Comparison of ENCODE assay signal across 8 mouse cellular contexts in the genomic region with DNA sequence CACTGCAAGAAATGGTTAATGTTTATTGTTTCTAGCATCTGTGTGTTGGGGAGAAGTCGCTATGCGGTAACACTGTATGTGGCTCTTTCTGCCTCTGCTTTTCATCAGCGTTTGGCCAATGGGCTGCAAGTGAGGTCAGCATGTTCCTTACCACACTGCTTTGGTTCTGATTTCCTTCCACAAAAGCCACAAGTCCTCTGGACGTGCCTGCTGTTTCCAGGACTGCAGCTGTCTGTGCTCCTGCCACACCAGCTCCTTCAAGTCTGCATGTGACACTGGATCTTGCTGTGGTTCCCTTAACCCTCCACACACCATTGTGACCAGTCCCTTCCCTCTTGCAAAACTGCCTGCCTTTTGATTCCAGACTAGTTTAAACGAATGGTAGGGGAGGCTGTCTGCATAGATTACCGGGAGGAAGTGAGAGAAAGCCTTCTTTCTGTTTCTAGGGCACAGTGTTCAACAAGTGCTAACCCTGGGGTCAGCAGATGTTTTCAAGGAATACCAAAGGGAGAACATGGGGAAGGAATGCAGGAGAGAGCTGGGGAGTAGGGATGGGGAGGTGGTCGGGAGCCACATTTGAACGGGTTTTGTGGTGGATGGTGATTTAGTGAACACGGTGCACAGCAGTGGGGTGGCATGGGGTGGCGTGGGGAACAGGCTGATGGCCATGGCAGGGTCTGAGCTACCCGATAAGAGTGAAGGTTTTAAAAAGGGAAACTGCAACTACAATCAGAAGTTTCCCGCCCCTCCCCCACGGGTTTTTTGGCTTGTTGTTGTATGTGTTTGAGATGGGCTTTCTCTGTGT. TPM values are rescaled to one million over a fixed set of nuclear protein-coding genes. Genes with fewer than 3 reads are reported as not detected.
DNase-seq lines count a peak whose midpoint lies in the region; ATAC-seq and TF ChIP-seq lines count a peak whose summit lies in the region.

No protein-coding gene starts in this region.

- peak; percentile 46 for DNase-seq in retina, postnatal 1 day
- DNase-seq in retina, embryonic 14.5 days (ENCODE audit: low spot score), result no peak
- peak; percentile 75 for DNase-seq in embryo, embryonic 10 days (ENCODE audit: low spot score)
- DNase-seq in kidney, postnatal 0 days (ENCODE audit: low spot score), result peak; percentile 45
- peak; percentile 82 for DNase-seq in lung, postnatal 10 days
- no peak for DNase-seq in urinary bladder, postnatal 36 days (ENCODE audit: low spot score in 2 of 2)

- peak overlapping the region; percentile 33; the same call in 1 of the 2 replicates for H3K4me2 ChIP-seq in heart, embryonic 11.5 days
- peak overlapping the region; percentile 21; the same call in 1 of the 2 replicates for H3K4me2 ChIP-seq in kidney, postnatal 0 days (ENCODE audit: low read length)

- H3K36me3 ChIP-seq in heart, embryonic 11.5 days (ENCODE audit: control insufficient read depth, insufficient read depth, low read length), result no peaks in the 10 kb centered on the region
- H3K36me3 ChIP-seq in kidney, postnatal 0 days (ENCODE audit: insufficient read depth, low read length), result no peaks in the 10 kb centered on the region

- 6% methylated on average over 13 of the region's 13 CpGs for whole genome bisulfite sequencing in heart, embryonic 11.5 days (ENCODE audit: insufficient replicate concordance)
- 15% methylated on average over 13 of the region's 13 CpGs for WGBS in kidney, postnatal 0 days
- WGBS in olfactory bulb, adult 2 months, result 20% methylated on average over 13 of the region's 13 CpGs

- H3K9me3 ChIP-seq in heart, embryonic 11.5 days (replicated peaks; ENCODE audit: control insufficient read depth, low read length), result no peaks in the 10 kb centered on the region
- H3K9me3 ChIP-seq in kidney, postnatal 0 days (replicated peaks; ENCODE audit: low read length), result no peaks in the 10 kb centered on the region

- peaks cover 28% of the 10 kb centered on the region for H3K4me1 ChIP-seq in heart, embryonic 11.5 days (ENCODE audit: control insufficient read depth, insufficient read depth, low read length)
- H3K4me1 ChIP-seq in kidney, postnatal 0 days (replicated peaks; ENCODE audit: insufficient read depth, low read length), result peaks cover 9% of the 10 kb centered on the region; the same call in 1 of the 2 replicates
- H3K4me1 ChIP-seq in olfactory bulb, adult 2 months (ENCODE audit: control insufficient read depth, insufficient read depth, low read length), result peaks cover 25% of the 10 kb centered on the region

- H3K27me3 ChIP-seq in heart, embryonic 11.5 days (ENCODE audit: control insufficient read depth, insufficient read depth, low read length), result no peaks in the 10 kb centered on the region
- no peaks in the 10 kb centered on the region for H3K27me3 ChIP-seq in kidney, postnatal 0 days (ENCODE audit: insufficient read depth, low read length)

- H3K9ac ChIP-seq in heart, embryonic 11.5 days (ENCODE audit: low read depth, low read length), result no peak overlapping the region
- no peak overlapping the region for H3K9ac ChIP-seq in kidney, postnatal 0 days (ENCODE audit: low read depth, low read length)

- no peak for TF ChIP-seq CTCF in kidney, postnatal 0 days (IDR thresholded peaks at IDR 0.05; ENCODE audit: low read depth)
- TF ChIP-seq CTCF in olfactory bulb, adult 2 months (IDR thresholded peaks at IDR 0.05; ENCODE audit: insufficient read depth, low read depth, low read length), result no peak

- H3K4me3 ChIP-seq in heart, embryonic 11.5 days (ENCODE audit: low read depth, low read length), result no peak overlapping the region
- no peak overlapping the region for H3K4me3 ChIP-seq in kidney, postnatal 0 days (replicated peaks; ENCODE audit: low read depth, low read length)
- no peak overlapping the region for H3K4me3 ChIP-seq in olfactory bulb, adult 2 months (ENCODE audit: insufficient read depth, low read depth, low read length)

- no peak for TF ChIP-seq POLR2A in olfactory bulb, adult 2 months (IDR thresholded peaks at IDR 0.05; ENCODE audit: insufficient read depth, low read depth, low read length)

- H3K27ac ChIP-seq in heart, embryonic 11.5 days (ENCODE audit: low read depth, low read length), result peak overlapping the region; percentile 87
- peak overlapping the region; percentile 78 for H3K27ac ChIP-seq in kidney, postnatal 0 days
- H3K27ac ChIP-seq in olfactory bulb, adult 2 months (ENCODE audit: insufficient read depth, low read depth, low read length), result peak overlapping the region; percentile 8

- ATAC-seq in heart, embryonic 11.5 days (replicated peaks; ENCODE audit: insufficient number of reproducible peaks, low FRiP score, low TSS enrichment), result no peak
- peak; percentile 52; the same call in 1 of the 2 replicates for ATAC-seq in kidney, postnatal 0 days (replicated peaks; ENCODE audit: low FRiP score, low read depth)

RNA-seq across cellular contexts. Expression of gene Gng2, which starts 7.9 kb away (rescaled TPM):
- polyA plus RNA-seq in heart, embryonic 11.5 days (2014; fragmentation: Nextera tagmentation; extraction: Ambion mirVana), result 41.1 and 42.4 TPM in 2 replicates
- 38.5 and 41.4 TPM in 2 replicates for polyA plus RNA-seq in kidney, postnatal 0 days (2015; fragmentation: Nextera tagmentation; extraction: Ambion mirVana)
- not detected in 2 replicates for polyA plus RNA-seq in olfactory bulb, adult 2 months (2012; ENCODE audit: insufficient read depth, insufficient read length, low replicate concordance, missing spikeins)

Comparison
In these comparisons a context has a peak if more than half of its experiments do, and no peak if none do; other contexts are left out.
1. DNase-seq: peak in retina, postnatal 1 day (single experiment), embryo, embryonic 10 days (single experiment), kidney, postnatal 0 days (single experiment) and lung, postnatal 10 days (single experiment); none in retina, embryonic 14.5 days (single experiment) and urinary bladder, postnatal 36 days (0 of 2).
2. H3K27ac ChIP-seq: peak in every context shown above with its lines; median percentile 87 in heart, embryonic 11.5 days; 78 in kidney, postnatal 0 days; 8 in olfactory bulb, adult 2 months.